Mouse (Mus musculus): ENCODE data around the gene Dusp2. TPM values are rescaled to one million over a fixed set of nuclear protein-coding genes. Genes with fewer than 3 reads are reported as not detected.
A peak's percentile ranks its signal among the peaks of the same experiment; 100 is the strongest.

The Dusp2 gene
- 3.6 and 5.6 TPM in 2 replicates for total RNA-seq (2015; ENCODE audit: low replicate concordance)
- total RNA-seq (2017; ENCODE audit: low replicate concordance), result 0.34 and 1.5 TPM in 2 replicates

- no peak for ATAC-seq (replicated peaks; ENCODE audit: low FRiP score, poor library complexity, severe bottlenecking)
Measured at GRCm38 (mm10) chr2:127335767-127336496, at the start of gene Dusp2. TSS of gene Dusp2 (plus strand) at chr2:127336159.

- no peak for ATAC-seq (replicated peaks; ENCODE audit: low FRiP score, poor library complexity, severe bottlenecking)
Measured at GRCm38 (mm10) chr2:127292250-127292649, 43.7 kb upstream of the Dusp2 start.

DNA sequence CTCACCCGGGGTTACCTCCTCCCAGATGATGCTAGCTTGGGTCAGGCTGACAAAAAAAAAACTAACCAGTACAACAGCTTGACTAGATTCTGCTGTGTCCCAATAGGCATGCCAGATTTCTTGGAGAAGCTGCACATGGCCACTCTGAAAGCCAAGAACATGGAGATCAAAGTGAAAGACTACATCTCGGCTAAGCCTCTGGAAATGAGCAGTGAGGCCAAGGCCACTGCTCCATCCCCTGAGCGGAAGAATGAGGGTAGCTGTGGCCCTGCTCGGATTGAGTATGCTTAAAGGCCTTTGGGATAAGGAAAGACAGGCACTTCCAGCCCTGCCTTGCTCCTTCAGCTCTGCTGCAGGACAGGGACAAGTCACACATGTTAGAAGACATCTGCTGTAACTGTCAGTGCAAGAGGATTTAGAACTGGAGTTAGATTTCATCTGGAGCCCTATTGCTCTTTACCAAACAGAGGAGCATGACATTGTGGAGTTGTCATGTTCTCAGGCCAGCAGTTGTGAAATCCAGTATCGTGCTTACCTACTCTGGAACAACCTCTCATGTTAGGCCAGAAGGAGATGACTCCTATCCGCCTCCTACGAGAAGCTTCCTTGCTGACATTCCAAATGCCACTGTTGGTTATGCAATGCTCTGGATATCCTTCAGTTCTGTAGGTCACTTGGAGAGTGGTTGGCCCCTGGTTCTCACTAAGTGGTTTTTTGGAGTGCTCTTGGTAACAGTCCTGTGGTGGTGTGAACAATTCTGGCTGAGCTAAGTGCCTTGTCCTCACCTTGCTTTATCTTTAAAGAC, 38.8 kb upstream of the Dusp2 start:
- no peak for ATAC-seq (replicated peaks; ENCODE audit: low FRiP score, poor library complexity, severe bottlenecking)

- ATAC-seq (replicated peaks; ENCODE audit: low FRiP score, poor library complexity, severe bottlenecking), result no peak
Measured at GRCm38 (mm10) chr2:127298056-127298455, 37.9 kb upstream of the Dusp2 start.

DNA sequence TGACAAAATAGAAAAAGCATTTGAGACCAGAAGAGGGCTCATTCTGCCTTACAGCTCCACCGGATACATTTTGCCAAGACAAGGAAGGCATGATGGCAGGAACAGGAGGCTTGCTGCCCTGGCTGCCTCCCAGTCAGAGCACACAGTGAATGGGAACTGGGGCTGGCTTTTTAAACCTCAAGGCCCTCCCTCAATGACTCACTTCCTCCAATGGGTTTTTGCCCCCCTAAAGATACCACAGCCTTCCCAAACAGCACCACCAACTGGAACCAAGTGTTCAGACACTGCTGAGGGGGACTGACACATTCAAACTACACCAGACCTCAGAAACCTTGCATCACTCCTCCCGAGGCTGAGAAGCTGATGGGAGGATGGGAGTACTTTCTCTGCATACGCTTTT, 35.3 kb upstream of the Dusp2 start:
- no peak for ATAC-seq (replicated peaks; ENCODE audit: low FRiP score, poor library complexity, severe bottlenecking)

DNA sequence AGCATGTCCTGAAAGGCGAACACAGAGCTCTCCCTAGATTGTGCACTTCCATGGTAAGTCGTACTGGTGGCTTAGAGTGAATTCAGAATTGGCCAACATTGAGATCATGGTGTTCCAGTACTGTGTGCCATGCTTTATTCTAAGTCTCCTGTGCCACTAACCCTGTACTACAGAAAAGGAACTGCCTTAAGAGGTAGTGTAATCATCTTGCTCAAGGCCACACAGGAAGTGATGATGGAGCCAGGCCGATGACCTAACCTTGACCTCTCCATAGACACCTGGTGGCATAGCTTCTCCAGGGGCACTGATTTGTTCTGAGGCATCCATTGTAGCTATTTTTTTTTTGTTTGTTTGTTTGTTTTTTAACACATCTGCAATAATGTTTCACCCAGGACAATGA, 34.1 kb upstream of the Dusp2 start:
- ATAC-seq (replicated peaks; ENCODE audit: low FRiP score, poor library complexity, severe bottlenecking), result 0 out of 2 replicates have a peak, but pooled peaks have one; percentile 21

GRCm38 (mm10) chr2:127304192-127304591, 31.8 kb upstream of the Dusp2 start:
- peak; percentile 45; the same call in 1 of the 2 replicates for ATAC-seq (replicated peaks; ENCODE audit: low FRiP score, poor library complexity, severe bottlenecking)

GRCm38 (mm10) chr2:127304609-127305210, 31.2 kb upstream of the Dusp2 start:
- peak; percentile 54 for ATAC-seq (replicated peaks; ENCODE audit: low FRiP score, poor library complexity, severe bottlenecking)

- no peak for ATAC-seq (replicated peaks; ENCODE audit: low FRiP score, poor library complexity, severe bottlenecking)
Measured at GRCm38 (mm10) chr2:127306123-127306522, 29.8 kb upstream of the Dusp2 start.

DNA sequence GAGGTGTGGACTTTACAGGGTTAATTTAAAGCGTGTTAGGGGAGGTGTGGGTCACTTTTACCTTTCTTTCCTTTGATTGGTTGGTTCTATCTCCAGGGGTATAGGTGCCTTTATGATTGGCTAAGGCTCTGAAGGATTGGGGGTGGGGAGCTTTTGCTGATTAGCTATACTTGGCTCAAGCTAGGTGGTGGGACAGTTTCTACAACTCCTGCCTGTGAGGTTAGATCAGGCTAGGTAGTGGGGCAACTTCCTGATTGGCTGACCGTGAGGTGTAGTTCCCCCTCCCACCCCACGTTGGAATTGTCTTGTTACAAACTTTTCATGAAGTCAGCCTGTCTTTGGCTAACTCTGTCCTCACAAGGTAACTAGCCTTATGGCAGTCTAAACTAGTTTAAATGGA, 28.8 kb upstream of the Dusp2 start:
- ATAC-seq (replicated peaks; ENCODE audit: low FRiP score, poor library complexity, severe bottlenecking), result no peak

DNA sequence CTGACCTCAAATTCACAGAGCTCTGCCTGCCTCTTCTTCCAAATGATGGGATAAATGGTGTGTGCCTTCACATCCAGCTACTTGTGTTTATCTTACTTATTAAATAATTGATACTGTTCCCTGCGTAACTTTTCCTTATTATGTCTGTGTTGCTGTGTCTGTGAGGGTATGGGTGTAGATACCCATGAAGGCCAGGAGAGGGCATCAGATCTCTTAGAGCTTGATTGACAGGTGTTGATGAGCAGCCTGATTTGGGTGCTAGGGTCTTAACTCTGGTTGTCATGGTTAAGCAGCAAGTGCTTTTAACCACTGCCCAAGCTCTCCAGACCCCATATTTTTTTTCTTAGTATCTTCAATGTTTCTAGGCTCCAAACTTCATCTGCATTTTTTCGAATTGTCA, 27.3 kb upstream of the Dusp2 start:
- no peak for ATAC-seq (replicated peaks; ENCODE audit: low FRiP score, poor library complexity, severe bottlenecking)

- ATAC-seq (replicated peaks; ENCODE audit: low FRiP score, poor library complexity, severe bottlenecking), result no peak
Measured at GRCm38 (mm10) chr2:127310246-127310645, 25.7 kb upstream of the Dusp2 start.

- ATAC-seq (replicated peaks; ENCODE audit: low FRiP score, poor library complexity, severe bottlenecking), result no peak
Measured at GRCm38 (mm10) chr2:127310685-127311084, 25.3 kb upstream of the Dusp2 start.

DNA sequence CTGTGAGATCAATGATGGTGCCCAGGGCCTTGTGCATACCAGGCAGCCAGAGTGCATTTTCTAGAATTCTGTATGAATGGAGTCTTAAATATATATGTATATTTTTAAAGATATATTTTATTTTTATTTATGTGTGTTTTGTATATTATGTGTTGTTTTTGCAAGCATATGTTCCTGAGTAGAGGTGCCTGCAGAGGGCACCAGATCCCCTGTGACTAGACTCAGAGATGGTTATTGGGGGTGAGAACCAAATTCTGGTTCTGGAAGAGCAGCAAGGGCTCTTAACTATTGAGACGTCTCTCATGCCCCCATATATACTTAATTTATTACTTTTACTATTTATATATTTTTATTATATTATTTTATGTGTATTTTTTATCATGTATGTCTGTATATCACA, 24.8 kb upstream of the Dusp2 start:
- ATAC-seq (replicated peaks; ENCODE audit: low FRiP score, poor library complexity, severe bottlenecking), result no peak

DNA sequence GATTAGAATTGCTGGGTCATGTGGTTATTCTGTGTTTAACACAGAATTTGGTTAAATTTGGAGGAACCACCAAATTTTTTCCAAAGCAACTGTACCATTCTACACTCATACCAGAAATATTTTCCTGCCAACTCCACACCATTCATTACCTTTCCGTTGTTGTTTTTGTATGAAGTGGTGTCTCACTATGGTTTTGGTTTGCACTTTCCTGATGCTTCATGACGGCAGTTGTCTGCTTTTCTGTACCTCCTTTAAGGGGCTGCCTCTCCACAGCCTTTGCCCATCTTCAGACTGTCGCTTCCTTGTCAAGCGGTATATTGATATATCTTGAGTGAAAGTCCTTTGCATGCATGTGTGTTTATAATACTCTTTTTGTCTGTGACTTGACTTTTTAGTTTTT, 23.2 kb upstream of the Dusp2 start:
- ATAC-seq (replicated peaks; ENCODE audit: low FRiP score, poor library complexity, severe bottlenecking), result no peak

- no peak for ATAC-seq (replicated peaks; ENCODE audit: low FRiP score, poor library complexity, severe bottlenecking)
Measured at GRCm38 (mm10) chr2:127313878-127314277, 22.1 kb upstream of the Dusp2 start.

DNA sequence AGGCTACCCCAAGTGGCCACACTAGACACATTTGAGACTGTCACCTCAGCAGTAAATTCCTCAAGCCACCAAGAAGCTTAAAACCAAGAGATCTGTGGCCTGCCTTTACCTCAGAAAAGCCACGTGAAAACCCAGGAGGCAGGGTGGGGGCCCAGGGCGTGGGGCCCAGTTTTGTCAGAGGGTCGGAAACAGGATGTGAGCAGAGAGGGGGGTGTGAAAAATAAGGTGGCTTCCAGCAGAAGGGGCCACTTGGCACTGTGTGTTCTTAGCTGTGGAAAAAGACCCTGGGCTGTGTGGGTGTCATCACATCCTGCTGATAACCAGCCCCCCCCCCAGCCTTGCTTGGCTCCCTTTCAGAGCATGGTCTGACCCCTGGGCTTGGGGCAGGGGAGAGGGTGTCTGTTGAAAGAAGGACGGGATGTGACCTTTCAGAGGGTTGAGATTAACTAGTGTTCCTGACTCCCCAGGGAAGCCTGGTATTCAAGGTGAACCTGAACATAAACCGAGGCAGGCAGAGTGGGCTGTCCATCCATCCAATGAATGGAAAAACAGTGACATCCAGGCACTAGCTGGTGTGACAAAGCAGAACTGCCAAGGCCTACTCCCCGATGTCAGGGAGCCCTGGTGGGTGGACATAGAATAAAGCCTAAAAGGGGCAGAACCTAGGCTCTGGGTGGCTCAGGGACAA, 21.3 kb upstream of the Dusp2 start:
- ATAC-seq (replicated peaks; ENCODE audit: low FRiP score, poor library complexity, severe bottlenecking), result no peak

GRCm38 (mm10) chr2:127315155-127315470, 20.8 kb upstream of the Dusp2 start:
- ATAC-seq (replicated peaks; ENCODE audit: low FRiP score, poor library complexity, severe bottlenecking), result no peak

GRCm38 (mm10) chr2:127316431-127316830, 19.5 kb upstream of the Dusp2 start:
- no peak for ATAC-seq (replicated peaks; ENCODE audit: low FRiP score, poor library complexity, severe bottlenecking)

DNA sequence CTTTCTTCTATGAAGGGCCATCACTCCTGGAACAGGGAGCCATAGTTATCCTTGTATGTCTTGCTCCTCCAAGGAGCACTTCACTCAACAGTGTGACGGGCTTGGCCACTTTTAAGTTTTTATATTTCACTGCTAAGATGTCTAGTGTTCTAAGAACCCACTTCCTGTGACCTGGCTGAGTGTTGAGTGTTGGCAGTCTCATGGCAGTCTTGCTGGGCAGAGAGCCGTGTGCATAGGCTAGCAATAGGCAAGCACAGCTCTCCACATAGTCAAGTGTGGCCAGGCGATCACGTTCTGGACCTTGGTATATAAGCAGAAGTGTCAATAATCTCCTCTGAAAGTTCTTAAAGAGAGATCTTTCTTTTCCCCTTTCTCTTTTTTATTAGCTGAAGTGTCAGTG, 17.8 kb upstream of the Dusp2 start:
- no peak for ATAC-seq (replicated peaks; ENCODE audit: low FRiP score, poor library complexity, severe bottlenecking)

All from erythroblast, adult 5-6 weeks (primary cell).